Mouse (Mus musculus) spleen, postnatal 4 days (tissue): Measurements from ENCODE around the gene Dlgap3.

ENCODE experiments used
- DNase-seq, 2 experiments: peaks; one replicate each; pipeline ENCODE4 v3.0.0; 2022; ENCODE audit warnings: low spot score in 2 of 2

Gene Dlgap3

GRCm38 (mm10) chr4:127168914-127169345 lies at the start of gene Dlgap3:
TSS of gene Dlgap3 (plus strand) at chr4:127169204.
- DNase-seq, result no peak

- no peak for DNase-seq
Measured at GRCm38 (mm10) chr4:127123391-127123790, 45.6 kb upstream of the Dlgap3 start, which contains the start of gene Tmem35b. TSS of gene Tmem35b (plus strand) at chr4:127123691.

- no peak for DNase-seq
Measured at GRCm38 (mm10) chr4:127124331-127124730, 44.7 kb upstream of the Dlgap3 start.

GRCm38 (mm10) chr4:127125834-127126463 lies 43.1 kb upstream of the Dlgap3 start:
- DNase-seq, result peak; percentile 91 to 95

- DNase-seq, result no peak
Measured at GRCm38 (mm10) chr4:127134687-127135086, 34.3 kb upstream of the Dlgap3 start.

GRCm38 (mm10) chr4:127137591-127137990 lies 31.4 kb upstream of the Dlgap3 start:
- DNase-seq, result no peak

GRCm38 (mm10) chr4:127138486-127138885 lies 30.5 kb upstream of the Dlgap3 start:
- no peak for DNase-seq

- DNase-seq, result no peak
Measured at GRCm38 (mm10) chr4:127150031-127150430, 19.0 kb upstream of the Dlgap3 start.

GRCm38 (mm10) chr4:127153345-127153744 lies 15.7 kb upstream of the Dlgap3 start:
- DNase-seq, result no peak

GRCm38 (mm10) chr4:127155757-127156156 lies 13.2 kb upstream of the Dlgap3 start:
- no peak for DNase-seq

GRCm38 (mm10) chr4:127157746-127158145 lies 11.3 kb upstream of the Dlgap3 start:
- no peak for DNase-seq

- no peak for DNase-seq
Measured at GRCm38 (mm10) chr4:127163926-127164325, 5.1 kb upstream of the Dlgap3 start.

GRCm38 (mm10) chr4:127167096-127167495 lies 1.9 kb upstream of the Dlgap3 start:
- DNase-seq, result no peak

GRCm38 (mm10) chr4:127167731-127168130 lies 1.3 kb upstream of the Dlgap3 start:
- DNase-seq, result no peak

- DNase-seq, result peak in 1 of 2 experiments; percentile 63
Measured at GRCm38 (mm10) chr4:127168211-127168913, 642 bp upstream of the Dlgap3 start.

- DNase-seq, result no peak
Measured at GRCm38 (mm10) chr4:127169346-127170221, 580 bp downstream of the Dlgap3 start.

- DNase-seq, result no peak
Measured at GRCm38 (mm10) chr4:127170866-127171265, 1.9 kb downstream of the Dlgap3 start.

GRCm38 (mm10) chr4:127171341-127171905 lies 2.4 kb downstream of the Dlgap3 start:
- no peak for DNase-seq

- DNase-seq, result no peak
Measured at GRCm38 (mm10) chr4:127172119-127172518, 3.1 kb downstream of the Dlgap3 start.

GRCm38 (mm10) chr4:127172614-127173013 lies 3.6 kb downstream of the Dlgap3 start:
- DNase-seq, result no peak

GRCm38 (mm10) chr4:127173461-127173860 lies 4.5 kb downstream of the Dlgap3 start:
- peak; percentile 53 to 76 for DNase-seq
